Mouse (Mus musculus) myocyte (in vitro differentiated cells): Measurements from ENCODE around the gene Tbr1. TPM values are rescaled to one million over a fixed set of nuclear protein-coding genes. Genes with fewer than 3 reads are reported as not detected.

Source experiments
- H3K27me3 ChIP-seq: one replicate; pipeline ENCODE4 v1.6.1; 2011; ENCODE audit not compliant: control insufficient read depth, insufficient read depth, insufficient read length
- H3K36me3 ChIP-seq: one replicate; pipeline ENCODE4 v1.6.1; 2011; ENCODE audit not compliant: control insufficient read depth, insufficient read depth
- H3K4me2 ChIP-seq: one replicate; pipeline ENCODE4 v1.6.1; 2011; ENCODE audit warnings: low read depth, control low read depth
- H3K4me3 ChIP-seq: one replicate; pipeline ENCODE4 v1.5.1; 2011; ENCODE audit warnings: mild to moderate bottlenecking, control low read depth, moderate library complexity
- H3K79me2 ChIP-seq: one replicate; pipeline ENCODE4 v1.6.1; 2011; ENCODE audit not compliant: control insufficient read depth, insufficient read depth
- H3ac ChIP-seq: one replicate; pipeline ENCODE4 v1.6.1; 2011; ENCODE audit not compliant: control insufficient read depth, insufficient read length
- CEBPB ChIP-seq: IDR thresholded peaks from 2 replicates; pipeline ENCODE4 v1.6.1; 2011; ENCODE audit warnings: mild to moderate bottlenecking, moderate library complexity; ENCODE audit not compliant: poor library complexity, insufficient read depth, severe bottlenecking
- E2F4 ChIP-seq: IDR thresholded peaks from one replicate; pipeline ENCODE4 v1.6.1; 2011; ENCODE audit warnings: mild to moderate bottlenecking, control low read depth, moderate library complexity; ENCODE audit not compliant: insufficient read depth
- MAX ChIP-seq: IDR thresholded peaks from one replicate; pipeline ENCODE4 v1.6.1; 2011; ENCODE audit warnings: low read depth, mild to moderate bottlenecking, control low read depth
- MYOD1 ChIP-seq, 3 experiments: IDR thresholded peaks; one replicate each; pipeline ENCODE4 v1.6.1; 2011; ENCODE audit warnings: control low read depth in 2 of 3, low read depth in 2 of 3, mild to moderate bottlenecking in 2 of 3, moderate library complexity in 1 of 3; ENCODE audit not compliant: insufficient read length in 2 of 3, control insufficient read depth in 1 of 3
- MYOG ChIP-seq, 3 experiments: IDR thresholded peaks; one replicate each; pipeline ENCODE4 v1.6.1; 2011; ENCODE audit warnings: control low read depth in 2 of 3, low read depth in 2 of 3, mild to moderate bottlenecking in 2 of 3; ENCODE audit not compliant: insufficient read length in 2 of 3, control insufficient read depth in 1 of 3, insufficient read depth in 1 of 3
- POLR2A ChIP-seq: IDR thresholded peaks from one replicate; pipeline ENCODE4 v1.6.1; 2011; ENCODE audit warnings: low read depth, mild to moderate bottlenecking, control low read depth, moderate library complexity; ENCODE audit not compliant: insufficient read length
- POLR2AphosphoS2 ChIP-seq: IDR thresholded peaks from one replicate; pipeline ENCODE4 v1.6.1; 2011; ENCODE audit warnings: low read depth, control low read depth; ENCODE audit not compliant: insufficient read length
- REST ChIP-seq: IDR thresholded peaks from one replicate; pipeline ENCODE4 v1.6.1; 2011; ENCODE audit warnings: mild to moderate bottlenecking, control low read depth, moderate library complexity; ENCODE audit not compliant: insufficient read depth, insufficient read length
- SRF ChIP-seq: IDR thresholded peaks from one replicate; pipeline ENCODE4 v1.6.1; 2011; ENCODE audit warnings: low read depth; ENCODE audit not compliant: control insufficient read depth, insufficient read length
- TCF12 ChIP-seq: IDR thresholded peaks from one replicate; pipeline ENCODE4 v1.6.1; 2011; ENCODE audit warnings: mild to moderate bottlenecking, control low read depth; ENCODE audit not compliant: poor library complexity, insufficient read depth, severe bottlenecking
- TCF3 ChIP-seq: IDR thresholded peaks from one replicate; pipeline ENCODE4 v1.6.1; 2011; ENCODE audit warnings: low read depth, control low read depth; ENCODE audit not compliant: insufficient read length
- USF1 ChIP-seq: IDR thresholded peaks from one replicate; pipeline ENCODE4 v1.6.1; 2011; ENCODE audit warnings: low read depth, mild to moderate bottlenecking, control low read depth, moderate library complexity
- polyA plus RNA-seq: library from polyadenylated mRNA; unstranded; fragments of >200 nt; fragmentation: generic; extraction: Trizol; gene quantifications from one replicate; pipeline ENCODE4 v1.2.1, GENCODE M21; 2012; ENCODE audit warnings: missing spikeins

The Tbr1 gene
- polyA plus RNA-seq, 1 experiment: 0.01 TPM

- Histone ChIP-seq H3K79me2 (no peaks in the 10 kb centered on the region), H3K27me3 (no peaks in the 10 kb centered on the region), H3K36me3 (peaks cover 1% of the 10 kb centered on the region), H3K4me2 (no peak overlapping the region), H3ac (no peak overlapping the region), H3K4me3 (no peak overlapping the region)
- TF ChIP-seq POLR2A: no peak
- no peak for TF ChIP-seq USF1
- TF ChIP-seq E2F4: no peak
- no peak for TF ChIP-seq SRF
- no peak for TF ChIP-seq TCF12
- no peak for TF ChIP-seq MYOD1 (IDR thresholded peaks at IDR 0.05; ENCODE audit: control insufficient read depth in 1 of 3, insufficient read length in 2 of 3, low read depth in 2 of 3)
- no peak for TF ChIP-seq TCF3
- TF ChIP-seq MYOG (IDR thresholded peaks at IDR 0.05; ENCODE audit: control insufficient read depth in 1 of 3, insufficient read depth in 1 of 3, insufficient read length in 2 of 3, low read depth in 2 of 3): no peak
- TF ChIP-seq REST: no peak
- no peak for TF ChIP-seq MAX
- TF ChIP-seq POLR2AphosphoS2: no peak
- TF ChIP-seq CEBPB: no peak
Observed at GRCm38 (mm10) chr2:61806346-61806825, 3.7 kb downstream of the Tbr1 start.

DNA sequence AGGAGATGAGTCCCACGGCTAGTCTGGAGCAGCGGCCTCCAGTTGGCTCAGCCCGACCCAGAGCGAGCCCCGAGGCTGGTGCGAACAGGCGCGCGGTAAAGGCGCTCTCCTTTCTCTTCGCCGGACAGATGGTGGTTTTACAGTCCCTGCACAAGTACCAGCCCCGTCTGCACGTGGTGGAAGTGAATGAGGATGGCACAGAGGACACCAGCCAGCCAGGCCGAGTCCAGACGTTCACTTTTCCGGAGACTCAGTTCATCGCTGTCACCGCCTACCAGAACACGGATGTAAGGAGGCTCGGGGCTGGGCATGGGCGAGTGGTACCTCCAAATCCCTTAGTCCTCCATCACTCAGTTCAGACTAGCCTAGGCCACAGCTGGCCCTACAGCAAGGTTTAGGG, 4.4 kb downstream of the Tbr1 start:
- no peak overlapping the region for H3K4me3 ChIP-seq
- H3K79me2 ChIP-seq: no peaks in the 10 kb centered on the region
- no peak overlapping the region for H3ac ChIP-seq
- TF ChIP-seq E2F4 (no peak), MAX (no peak), USF1 (no peak), MYOD1 (IDR thresholded peaks at IDR 0.05; ENCODE audit: control insufficient read depth in 1 of 3, insufficient read length in 2 of 3, low read depth in 2 of 3) (no peak), CEBPB (no peak), REST (no peak), TCF12 (no peak), POLR2AphosphoS2 (no peak), SRF (no peak), TCF3 (no peak), MYOG (IDR thresholded peaks at IDR 0.05; ENCODE audit: control insufficient read depth in 1 of 3, insufficient read depth in 1 of 3, insufficient read length in 2 of 3, low read depth in 2 of 3) (no peak), POLR2A (no peak)
- H3K36me3 ChIP-seq: no peaks in the 10 kb centered on the region
- H3K4me2 ChIP-seq: no peak overlapping the region
- no peaks in the 10 kb centered on the region for H3K27me3 ChIP-seq

DNA sequence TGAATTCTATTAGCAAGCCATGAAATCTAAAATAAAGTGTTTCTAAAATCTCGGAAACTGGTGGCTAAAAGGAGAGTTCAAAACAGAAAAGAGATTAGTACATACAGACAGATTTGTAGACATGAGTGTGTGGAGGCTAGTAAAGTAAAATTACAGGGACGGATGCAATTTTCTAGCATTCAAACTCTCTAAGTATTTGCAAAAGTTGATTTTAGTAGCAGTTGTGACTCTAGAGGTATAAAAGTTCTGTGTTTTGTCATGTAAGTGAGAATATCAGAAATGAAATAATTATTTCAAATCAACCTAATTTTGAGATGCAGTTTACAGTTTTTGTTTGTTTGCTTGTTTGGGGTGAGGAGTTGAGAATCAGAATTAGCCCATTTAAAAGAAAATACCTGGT, 5.1 kb downstream of the Tbr1 start:
- Histone ChIP-seq H3K27me3 (no peaks in the 10 kb centered on the region), H3ac (no peak overlapping the region), H3K4me2 (no peak overlapping the region), H3K36me3 (no peaks in the 10 kb centered on the region), H3K4me3 (no peak overlapping the region), H3K79me2 (no peaks in the 10 kb centered on the region)
- TF ChIP-seq MAX (no peak), POLR2A (no peak), USF1 (no peak), E2F4 (no peak)

DNA sequence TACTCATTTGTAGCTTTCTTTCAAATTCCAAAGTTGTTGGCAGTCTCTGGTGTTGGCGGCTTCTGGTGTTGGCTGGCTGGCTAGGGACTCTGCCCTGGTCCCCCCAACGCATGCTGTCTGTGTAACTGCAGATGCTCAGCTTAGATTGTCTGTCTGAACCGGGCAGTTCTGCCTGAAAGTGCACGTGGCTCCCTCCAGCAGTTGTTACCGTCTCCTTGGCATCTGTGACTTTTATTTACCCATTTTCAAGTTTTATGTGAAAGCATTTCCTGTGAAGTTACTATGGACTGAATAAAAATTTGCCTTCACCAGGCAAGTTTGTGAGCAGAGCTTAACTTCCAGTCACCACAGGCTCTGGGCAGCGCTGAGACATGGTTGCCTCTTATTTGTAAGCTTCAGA, 6.0 kb downstream of the Tbr1 start:
- Histone ChIP-seq H3K27me3 (no peaks in the 10 kb centered on the region), H3ac (no peak overlapping the region), H3K79me2 (no peaks in the 10 kb centered on the region), H3K4me3 (no peak overlapping the region), H3K36me3 (no peaks in the 10 kb centered on the region), H3K4me2 (no peak overlapping the region)
- TF ChIP-seq CEBPB (no peak), POLR2AphosphoS2 (no peak), TCF3 (no peak)

- Histone ChIP-seq H3K79me2 (no peaks in the 10 kb centered on the region), H3K4me3 (no peak overlapping the region), H3ac (no peak overlapping the region), H3K27me3 (no peaks in the 10 kb centered on the region), H3K4me2 (no peak overlapping the region), H3K36me3 (no peaks in the 10 kb centered on the region)
- TF ChIP-seq TCF3 (no peak), POLR2A (no peak), SRF (no peak), MYOD1 (IDR thresholded peaks at IDR 0.05; ENCODE audit: control insufficient read depth in 1 of 3, insufficient read length in 2 of 3, low read depth in 2 of 3) (no peak), MYOG (IDR thresholded peaks at IDR 0.05; ENCODE audit: control insufficient read depth in 1 of 3, insufficient read depth in 1 of 3, insufficient read length in 2 of 3, low read depth in 2 of 3) (no peak), POLR2AphosphoS2 (no peak), USF1 (no peak)
Observed at GRCm38 (mm10) chr2:61809381-61809780, 6.7 kb downstream of the Tbr1 start.
